Mouse (Mus musculus) neural tube, embryonic 11.5 days (tissue): Measurements from ENCODE around the gene Dusp18. TPM values are rescaled to one million over a fixed set of nuclear protein-coding genes. Genes with fewer than 3 reads are reported as not detected.

ENCODE experiments used
- ATAC-seq: fragments of 200-750 bp; cut with Nextera tagmentation; 2 replicates; pipeline ENCODE4 v1.8.0; 2017; ENCODE audit warnings: moderate number of reproducible peaks, mild to moderate bottlenecking, moderate TSS enrichment, moderate library complexity; ENCODE audit not compliant: insufficient read depth, low FRiP score, low TSS enrichment
- DNase-seq: peaks from one replicate; pipeline ENCODE4 v3.0.0-alpha.2; 2015; ENCODE audit warnings: low spot score
- H3K27ac ChIP-seq: fragments of 300-500 bp; sonication (generic); 2 replicates; pipeline ENCODE4 v1.5.1; 2014; ENCODE audit warnings: low read depth, mild to moderate bottlenecking, low read length
- H3K27me3 ChIP-seq: fragments of 300-500 bp; sonication (generic); 2 replicates; pipeline ENCODE4 v1.6.1; 2014; ENCODE audit warnings: mild to moderate bottlenecking, low read length, mixed read lengths; ENCODE audit not compliant: control insufficient read depth, insufficient read depth
- H3K36me3 ChIP-seq: fragments of 300-500 bp; sonication (generic); 2 replicates; pipeline ENCODE4 v1.6.1; 2014; ENCODE audit warnings: mild to moderate bottlenecking, low read length, moderate library complexity, mixed read lengths; ENCODE audit not compliant: control insufficient read depth, insufficient read depth
- H3K4me1 ChIP-seq: fragments of 300-500 bp; sonication (generic); 2 replicates; pipeline ENCODE4 v1.6.1; 2014; ENCODE audit warnings: low read length, mixed read lengths; ENCODE audit not compliant: control insufficient read depth, insufficient read depth
- H3K4me2 ChIP-seq: fragments of 300-500 bp; sonication (generic); 2 replicates; pipeline ENCODE4 v1.6.1; 2014; ENCODE audit warnings: low read depth, mild to moderate bottlenecking, moderate library complexity
- H3K4me3 ChIP-seq: fragments of 300-500 bp; sonication (generic); 2 replicates; pipeline ENCODE4 v1.5.1; 2014; ENCODE audit warnings: low read depth, low read length
- H3K9ac ChIP-seq: fragments of 300-500 bp; sonication (generic); 2 replicates; pipeline ENCODE4 v1.6.1; 2014; ENCODE audit warnings: mild to moderate bottlenecking, low read length
- H3K9me3 ChIP-seq: fragments of 300-500 bp; sonication (generic); 2 replicates; pipeline ENCODE4 v1.6.1; 2016; ENCODE audit warnings: low read length; ENCODE audit not compliant: control insufficient read depth
- WGBS: fragments of 180-500 bp; shearing (Covaris S2); extraction: QIAGEN DNeasy Blood & Tissue Kit; methylation state at CpG from one replicate; pipeline ENCODE4 v1.1.7; 2014; 5-methylcytosine and 5-hydroxymethylcytosine counted together
- polyA plus RNA-seq: library from polyadenylated mRNA; unstranded; fragments of >200 nt; fragmentation: Nextera tagmentation; extraction: Ambion mirVana; gene quantifications from 2 replicates; pipeline ENCODE4 v1.2.1, GENCODE M21; 2014

Gene Dusp18
- polyA plus RNA-seq, 1 experiment from 2014 or later: 21.2 TPM

DNA sequence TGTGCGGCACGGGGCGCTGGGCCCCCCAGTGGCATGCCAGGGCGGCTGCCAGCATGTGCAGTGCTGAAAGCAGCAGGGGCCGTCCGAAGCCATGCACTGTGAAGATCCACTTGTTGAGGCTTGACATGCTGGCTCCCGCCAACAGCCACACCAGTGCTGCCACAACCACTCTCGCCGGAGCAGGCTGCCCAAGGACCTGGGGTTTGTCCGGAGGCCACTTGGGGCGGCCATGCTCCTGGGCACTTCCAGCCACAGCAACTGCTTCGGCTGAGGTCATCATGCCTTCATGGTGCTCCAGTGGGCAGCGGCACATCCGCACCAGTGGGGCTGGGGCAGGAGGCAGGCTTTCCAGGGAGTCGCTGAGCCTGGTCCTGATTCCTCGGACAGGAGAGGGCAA is 17.8 kb downstream of the Dusp18 start:
- peak overlapping the region; percentile 48 for H3K4me3 ChIP-seq
- H3K4me2 ChIP-seq: peak overlapping the region; percentile 66
- WGBS: 3% methylated on average over 16 of the region's 16 CpGs
- H3K9ac ChIP-seq: peak overlapping the region; percentile 42
- H3K27ac ChIP-seq: no peak overlapping the region
- H3K36me3 ChIP-seq: no peaks in the 10 kb centered on the region
- ATAC-seq (0 out of 2 replicates have a peak, but pooled peaks have one; percentile 2), DNase-seq (peak; percentile 24)
- H3K27me3 ChIP-seq: 0 out of 2 replicates have a peak, but pooled peaks cover 5% of the 10 kb centered on the region
- peaks cover 15% of the 10 kb centered on the region for H3K4me1 ChIP-seq
- no peaks in the 10 kb centered on the region for H3K9me3 ChIP-seq

DNA sequence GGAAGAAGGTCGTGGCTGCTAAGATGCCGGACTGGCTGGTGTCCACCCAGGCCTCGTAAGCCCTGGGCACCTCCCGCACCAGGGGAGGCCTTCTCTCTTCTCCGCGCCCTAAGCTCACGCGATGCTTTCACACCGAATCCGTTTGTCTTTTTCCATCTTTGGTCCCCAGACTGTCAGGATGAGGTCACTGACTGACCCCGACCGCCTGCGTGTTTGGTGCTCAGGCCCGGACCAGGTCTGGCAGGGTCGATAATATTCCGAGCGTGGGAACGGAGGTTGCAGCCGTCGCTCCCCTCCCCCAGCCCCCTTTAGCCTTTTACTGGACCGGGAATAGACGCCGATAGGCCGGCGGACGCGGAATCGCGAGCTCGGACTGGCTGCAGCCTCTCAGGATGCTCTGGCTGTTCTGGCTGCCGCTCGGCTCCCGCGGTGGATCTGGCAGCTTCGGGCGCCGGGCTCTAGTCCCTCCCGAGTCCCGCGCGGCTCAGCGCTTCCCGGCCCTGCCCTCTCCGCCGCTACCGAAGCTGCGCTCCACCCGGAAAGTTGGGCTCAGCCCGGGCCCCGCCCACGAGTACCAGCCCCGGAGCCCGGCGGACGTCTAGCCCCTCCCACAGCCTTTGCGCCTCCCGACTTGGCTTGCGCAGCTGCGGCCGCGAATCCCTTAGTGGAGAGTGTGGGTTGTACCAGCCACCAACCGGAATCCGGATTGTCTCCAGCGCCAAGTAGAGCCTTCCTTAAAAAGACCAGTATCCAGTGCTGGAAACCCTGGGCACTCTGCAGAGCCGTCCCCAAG is 18.5 kb downstream of the Dusp18 start:
- DNase-seq (peak; percentile 89), ATAC-seq (peak; percentile 87)
- peak overlapping the region; percentile 48 for H3K4me3 ChIP-seq
- H3K9me3 ChIP-seq: no peaks in the 10 kb centered on the region
- H3K27ac ChIP-seq: peak overlapping the region; percentile 47; the same call in 1 of the 2 replicates
- H3K4me1 ChIP-seq: peaks cover 12% of the 10 kb centered on the region
- H3K9ac ChIP-seq: peak overlapping the region; percentile 42
- WGBS: under 1% methylated on average over 61 of the region's 65 CpGs
- no peaks in the 10 kb centered on the region for H3K36me3 ChIP-seq
- H3K4me2 ChIP-seq: peak overlapping the region; percentile 66
- H3K27me3 ChIP-seq: 0 out of 2 replicates have a peak, but pooled peaks cover 5% of the 10 kb centered on the region

DNA sequence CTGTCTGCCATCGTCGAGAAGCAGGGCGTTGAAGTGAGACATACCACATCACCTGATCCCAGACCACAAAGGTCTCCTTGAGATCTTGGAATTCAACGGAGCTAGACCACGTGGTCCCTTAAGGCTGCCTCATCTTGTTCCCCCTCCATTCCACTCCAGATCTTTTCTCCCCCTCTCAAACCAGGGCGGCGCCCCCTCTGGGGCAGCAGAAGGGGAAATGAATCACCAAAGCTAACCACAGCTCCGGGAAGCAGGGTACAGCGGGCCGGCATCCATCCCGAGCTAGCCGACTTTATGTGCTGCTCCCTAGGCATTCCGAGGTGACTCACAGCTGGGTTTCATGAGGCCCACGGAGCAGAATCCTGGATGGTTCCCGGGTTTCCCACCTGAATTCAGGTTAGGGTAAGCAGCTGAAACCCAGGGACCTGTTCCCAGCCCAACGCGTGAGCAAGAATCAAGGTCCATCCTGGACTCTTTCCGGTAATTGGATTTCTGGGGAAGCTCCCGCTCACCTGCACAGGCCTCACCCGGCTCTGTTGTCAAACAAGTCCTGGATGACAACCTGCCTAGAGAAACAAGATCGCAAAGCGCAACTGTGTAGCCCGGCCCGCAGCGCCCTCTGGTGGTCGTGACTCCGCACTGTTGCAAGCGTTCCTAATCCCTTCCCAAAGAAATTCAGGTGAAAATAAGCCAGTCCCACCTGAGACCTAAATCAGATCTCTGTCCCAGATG is 19.2 kb downstream of the Dusp18 start, which contains the start of gene Slc35e4:
TSS of gene Slc35e4 (minus strand) at position 556 of the 732 bp plus-strand sequence.
- ATAC-seq (peak; percentile 48), DNase-seq (peak; percentile 85)
- Histone ChIP-seq H3K36me3 (no peaks in the 10 kb centered on the region), H3K4me3 (peak within 1 kb of the TSS; percentile 48), H3K27me3 (0 out of 2 replicates have a peak, but pooled peaks cover 5% of the 10 kb centered on the region), H3K9ac (peak within 1 kb of the TSS; percentile 42), H3K4me2 (peak within 1 kb of the TSS; percentile 66), H3K4me1 (peaks cover 12% of the 10 kb centered on the region), H3K27ac (peak within 1 kb of the TSS; percentile 47; the same call in 1 of the 2 replicates), H3K9me3 (no peaks in the 10 kb centered on the region)
- 0% methylated on average over 27 of the region's 28 CpGs for WGBS

DNA sequence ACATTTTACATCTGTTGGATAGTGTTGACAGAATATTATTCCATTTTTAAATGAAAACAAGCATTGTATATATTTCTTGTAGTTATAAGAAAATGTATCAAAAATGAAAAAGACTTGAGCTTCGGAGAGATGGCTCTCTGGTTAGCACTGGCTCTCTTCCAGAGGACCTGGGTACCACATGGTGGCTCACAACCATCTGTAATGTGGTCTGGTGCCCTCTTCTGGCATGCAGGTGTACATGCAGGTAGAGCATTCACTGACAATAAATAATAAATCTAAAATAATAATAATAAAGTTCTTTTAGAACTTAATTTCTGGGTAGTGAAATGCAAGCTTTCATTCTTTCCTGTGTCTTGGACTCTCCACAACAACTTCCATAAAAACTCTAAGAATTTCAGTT is 23.7 kb downstream of the Dusp18 start:
- Histone ChIP-seq H3K9ac (no peak overlapping the region), H3K27me3 (no peaks in the 10 kb centered on the region), H3K27ac (no peak overlapping the region), H3K36me3 (no peaks in the 10 kb centered on the region), H3K4me1 (no peaks in the 10 kb centered on the region), H3K4me3 (no peak overlapping the region), H3K9me3 (no peaks in the 10 kb centered on the region), H3K4me2 (no peak overlapping the region)
- 59% methylated on average over 1 of the region's 1 CpGs for WGBS
- ATAC-seq (no peak), DNase-seq (no peak)

DNA sequence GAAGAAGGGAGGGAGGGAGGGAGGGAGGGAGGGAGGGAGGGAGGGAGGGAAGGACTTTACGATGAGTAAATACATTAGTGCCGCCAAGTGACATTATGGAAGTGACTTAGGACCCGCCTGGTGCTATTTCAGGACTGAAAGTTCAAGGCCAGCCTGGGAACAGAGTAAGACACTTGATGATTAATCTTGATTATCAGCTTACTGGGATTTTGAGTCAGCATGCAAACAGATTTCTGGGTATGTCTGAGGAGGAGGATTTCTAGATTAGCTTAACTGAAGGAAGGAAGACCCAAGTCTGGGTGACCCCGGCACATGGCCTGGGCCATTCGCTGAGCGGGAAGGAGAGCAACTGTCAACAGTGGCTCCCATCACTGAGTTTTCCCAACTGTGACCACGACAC is 25.4 kb downstream of the Dusp18 start:
- Histone ChIP-seq H3K9me3 (no peaks in the 10 kb centered on the region), H3K36me3 (no peaks in the 10 kb centered on the region), H3K4me2 (no peak overlapping the region), H3K9ac (no peak overlapping the region), H3K4me3 (no peak overlapping the region), H3K27me3 (no peaks in the 10 kb centered on the region), H3K4me1 (no peaks in the 10 kb centered on the region), H3K27ac (no peak overlapping the region)
- 88% methylated on average over 7 of the region's 7 CpGs for WGBS
- DNase-seq (no peak), ATAC-seq (no peak)

DNA sequence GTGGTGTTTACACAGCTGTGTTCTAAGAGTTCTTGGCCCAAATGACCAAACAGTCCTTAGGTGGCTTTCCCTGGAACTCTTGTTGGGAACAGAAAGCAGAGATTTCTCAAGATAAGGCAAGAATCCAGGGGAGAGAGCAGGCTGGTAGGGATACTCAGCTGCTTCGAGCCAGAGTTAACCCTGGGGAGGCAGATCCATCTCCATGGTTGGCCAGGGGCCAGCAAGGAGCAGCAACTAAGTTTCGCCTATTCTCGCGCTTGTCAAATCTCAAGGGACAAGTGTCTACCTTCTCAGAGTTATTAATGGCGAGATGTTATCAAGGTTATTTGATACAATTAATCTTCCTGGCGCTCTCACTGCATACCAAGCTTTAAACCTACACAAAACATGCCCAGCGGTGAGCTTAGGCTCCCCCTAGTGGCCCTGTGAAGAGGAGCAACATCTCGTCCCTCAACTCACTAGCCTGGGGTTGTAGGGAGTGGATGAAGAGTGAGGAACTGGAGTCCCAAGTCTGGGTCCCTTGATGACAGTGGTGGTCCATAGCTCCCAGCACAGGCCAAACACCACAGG is 26.3 kb downstream of the Dusp18 start:
- no peak overlapping the region for H3K4me2 ChIP-seq
- DNase-seq: peak; percentile 44
- no peak overlapping the region for H3K4me3 ChIP-seq
- no peak for ATAC-seq
- H3K36me3 ChIP-seq: no peaks in the 10 kb centered on the region
- WGBS: 35% methylated on average over 8 of the region's 8 CpGs
- no peaks in the 10 kb centered on the region for H3K27me3 ChIP-seq
- no peaks in the 10 kb centered on the region for H3K9me3 ChIP-seq
- H3K27ac ChIP-seq: no peak overlapping the region
- H3K9ac ChIP-seq: no peak overlapping the region
- no peaks in the 10 kb centered on the region for H3K4me1 ChIP-seq

DNA sequence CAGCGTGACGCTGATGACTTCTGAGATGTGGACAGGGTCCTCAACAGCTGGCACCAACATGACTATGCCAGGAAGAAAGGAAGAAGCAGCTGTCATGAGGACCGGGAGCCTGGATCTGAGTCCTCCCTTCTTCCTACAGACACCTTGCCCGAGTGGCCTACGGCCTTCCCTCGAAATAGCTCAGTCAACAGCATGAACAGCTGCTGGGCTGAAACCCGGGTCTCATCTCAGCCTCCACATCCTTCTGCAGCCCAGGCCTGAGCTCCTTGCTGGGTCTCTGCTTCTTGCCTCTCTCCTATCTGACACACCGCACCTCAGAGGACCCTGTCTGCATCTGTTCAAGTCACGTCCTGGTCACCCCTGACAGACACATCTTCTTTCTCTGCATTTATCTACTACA is 27.1 kb downstream of the Dusp18 start:
- ATAC-seq (no peak), DNase-seq (no peak)
- Histone ChIP-seq H3K9ac (no peak overlapping the region), H3K4me3 (no peak overlapping the region), H3K36me3 (no peaks in the 10 kb centered on the region), H3K4me2 (no peak overlapping the region), H3K27ac (no peak overlapping the region), H3K27me3 (no peaks in the 10 kb centered on the region), H3K4me1 (no peaks in the 10 kb centered on the region), H3K9me3 (no peaks in the 10 kb centered on the region)
- WGBS: 95% methylated on average over 9 of the region's 9 CpGs

DNA sequence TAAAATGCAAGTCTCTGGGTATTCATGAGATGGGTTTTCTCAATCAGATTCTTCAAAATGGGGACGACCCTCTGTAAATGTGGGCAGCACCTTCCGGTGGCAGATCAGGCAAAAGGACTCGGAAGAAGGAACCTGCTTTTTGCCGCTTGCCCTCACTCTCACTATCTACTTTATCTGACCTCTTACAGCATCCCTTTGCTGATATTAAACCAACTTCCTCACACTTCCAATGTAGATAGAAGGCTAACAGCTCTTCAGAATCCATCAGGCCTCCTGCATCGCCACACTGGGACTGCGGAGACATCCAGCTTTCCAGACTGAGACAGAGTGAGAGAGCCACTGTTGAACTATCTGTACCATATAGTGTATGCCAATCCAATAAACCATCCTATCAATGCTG is 27.7 kb downstream of the Dusp18 start:
- no peak overlapping the region for H3K9ac ChIP-seq
- H3K36me3 ChIP-seq: no peaks in the 10 kb centered on the region
- no peak overlapping the region for H3K4me3 ChIP-seq
- DNase-seq (no peak), ATAC-seq (no peak)
- no peaks in the 10 kb centered on the region for H3K4me1 ChIP-seq
- no peak overlapping the region for H3K27ac ChIP-seq
- no peaks in the 10 kb centered on the region for H3K9me3 ChIP-seq
- H3K27me3 ChIP-seq: no peaks in the 10 kb centered on the region
- H3K4me2 ChIP-seq: no peak overlapping the region
- WGBS: 93% methylated on average over 6 of the region's 6 CpGs
